Mouse (Mus musculus): ENCODE results near the gene Gm42906. TPM values are rescaled to one million over a fixed set of nuclear protein-coding genes. Genes with fewer than 3 reads are reported as not detected.

Gene Gm42906
- total and polyA plus RNA-seq, 2 experiments from 2014 or later, result not detected

DNA sequence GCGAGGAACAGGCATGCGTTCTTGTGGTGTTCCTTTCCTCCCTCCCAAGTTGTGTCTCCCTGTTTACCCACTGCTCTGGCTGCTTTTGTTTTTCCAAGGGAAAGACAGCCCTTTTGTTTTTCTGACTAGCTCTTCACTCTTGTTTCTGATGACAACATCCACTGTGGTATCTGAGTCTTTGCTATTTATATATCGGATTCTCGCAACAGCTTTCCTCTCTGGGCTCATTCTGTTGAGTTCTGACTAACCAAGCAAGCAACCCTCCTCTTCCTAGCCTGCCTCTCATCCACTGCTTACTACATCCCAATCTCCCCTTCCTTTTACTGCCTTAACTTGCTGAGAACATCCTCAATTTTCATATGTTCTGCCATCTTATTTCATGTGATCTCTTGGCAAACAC lies 353.7 kb downstream of the Gm42906 start:
- 78% methylated on average over 4 of the region's 4 CpGs for WGBS
- no peak overlapping the region for H3K9ac ChIP-seq (replicated peaks; ENCODE audit: low read length)
- H3K4me1 ChIP-seq (ENCODE audit: insufficient read depth, low read length), result no peaks in the 10 kb centered on the region
- ATAC-seq (no peak), DNase-seq (ENCODE audit: low spot score) (no peak)
- H3K4me2 ChIP-seq (ENCODE audit: low read depth, low read length), result no peak overlapping the region
- no peaks in the 10 kb centered on the region for H3K9me3 ChIP-seq (ENCODE audit: low read length)
- no peaks in the 10 kb centered on the region for H3K27me3 ChIP-seq (ENCODE audit: insufficient read depth, low read length)
- H3K36me3 ChIP-seq (ENCODE audit: insufficient read depth, low read length), result no peaks in the 10 kb centered on the region
- H3K4me3 ChIP-seq (ENCODE audit: low read length), result no peak overlapping the region
- no peak overlapping the region for H3K27ac ChIP-seq
- TF ChIP-seq CTCF (IDR thresholded peaks at IDR 0.05; ENCODE audit: low read depth), result no peak

DNA sequence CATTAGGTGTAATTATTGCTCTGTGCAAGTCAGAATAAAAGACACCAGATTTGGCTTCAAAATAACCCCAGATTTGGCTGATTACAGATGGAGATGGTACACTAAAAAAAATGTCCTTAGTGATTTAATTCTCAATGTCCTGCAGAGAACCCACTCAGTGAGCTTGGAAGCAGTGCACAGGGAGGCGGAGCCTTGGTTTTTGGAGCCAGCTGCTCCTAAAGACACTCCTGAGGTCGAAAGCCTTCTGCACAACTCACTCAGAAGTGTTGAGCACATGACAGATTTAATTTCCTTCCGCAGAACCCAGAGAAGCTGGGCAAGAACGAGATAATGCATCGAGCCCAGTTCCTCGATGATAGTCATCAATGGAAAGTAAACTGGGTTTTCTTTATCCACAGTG lies 356.5 kb downstream of the Gm42906 start:
- H3K36me3 ChIP-seq (ENCODE audit: insufficient read depth, low read length), result no peaks in the 10 kb centered on the region
- no peaks in the 10 kb centered on the region for H3K9me3 ChIP-seq (ENCODE audit: low read length)
- no peak overlapping the region for H3K4me2 ChIP-seq (ENCODE audit: low read depth, low read length)
- DNase-seq (ENCODE audit: low spot score) (no peak), ATAC-seq (no peak)
- no peaks in the 10 kb centered on the region for H3K4me1 ChIP-seq (ENCODE audit: insufficient read depth, low read length)
- no peak overlapping the region for H3K27ac ChIP-seq
- no peak overlapping the region for H3K4me3 ChIP-seq (ENCODE audit: low read length)
- H3K27me3 ChIP-seq (ENCODE audit: insufficient read depth, low read length), result no peaks in the 10 kb centered on the region
- H3K9ac ChIP-seq (replicated peaks; ENCODE audit: low read length), result no peak overlapping the region
- WGBS, result 68% methylated on average over 6 of the region's 6 CpGs
- TF ChIP-seq CTCF (IDR thresholded peaks at IDR 0.05; ENCODE audit: low read depth), result no peak

DNA sequence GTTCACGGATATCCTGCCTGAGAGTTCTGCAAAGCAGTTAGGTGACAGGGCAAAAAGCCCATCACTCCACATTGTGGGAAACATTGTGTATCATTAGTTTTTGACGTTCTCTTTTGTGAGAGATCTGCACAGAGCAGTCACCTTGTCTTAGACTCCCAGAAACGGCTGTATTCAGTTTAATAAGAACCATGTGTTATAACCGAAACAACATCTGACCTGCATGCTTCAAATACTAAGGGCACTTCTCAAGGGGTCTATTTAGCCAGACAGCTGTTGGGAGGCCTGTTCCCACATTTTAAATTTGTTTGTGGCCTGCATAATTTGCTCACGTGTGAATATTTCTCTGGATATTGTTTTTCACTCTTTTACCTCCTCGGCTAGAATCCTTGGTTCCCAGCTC lies 357.1 kb downstream of the Gm42906 start:
- no peak for DNase-seq (ENCODE audit: low spot score)
- H3K4me3 ChIP-seq (ENCODE audit: low read length), result no peak overlapping the region
- TF ChIP-seq CTCF (IDR thresholded peaks at IDR 0.05; ENCODE audit: low read depth), result no peak

DNA sequence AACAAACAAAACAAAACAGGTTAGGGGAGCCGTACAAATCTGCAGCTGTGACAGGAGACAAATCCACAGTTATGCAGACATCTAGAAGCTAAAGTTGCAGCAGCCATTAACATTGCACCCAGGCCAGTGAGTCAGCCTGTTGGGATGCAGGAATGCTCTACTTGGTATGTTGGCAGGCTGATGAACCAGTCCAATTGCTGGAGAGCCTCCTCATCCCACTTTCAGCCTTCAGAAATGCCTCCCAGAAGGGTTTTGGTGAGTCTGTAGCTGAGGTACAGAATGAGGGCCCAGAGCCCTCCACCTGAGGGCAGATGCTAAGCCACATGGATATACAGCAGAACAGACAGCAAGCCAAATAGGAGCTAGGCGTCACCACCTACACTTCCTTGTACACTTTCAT lies 358.4 kb downstream of the Gm42906 start:
- no peaks in the 10 kb centered on the region for H3K36me3 ChIP-seq (ENCODE audit: insufficient read depth, low read length)
- no peak overlapping the region for H3K9ac ChIP-seq (replicated peaks; ENCODE audit: low read length)
- no peak overlapping the region for H3K27ac ChIP-seq
- no peak overlapping the region for H3K4me2 ChIP-seq (ENCODE audit: low read depth, low read length)
- H3K27me3 ChIP-seq (ENCODE audit: insufficient read depth, low read length), result no peaks in the 10 kb centered on the region
- no peaks in the 10 kb centered on the region for H3K9me3 ChIP-seq (ENCODE audit: low read length)
- H3K4me1 ChIP-seq (ENCODE audit: insufficient read depth, low read length), result no peaks in the 10 kb centered on the region
- ATAC-seq (no peak), DNase-seq (ENCODE audit: low spot score) (no peak)
- TF ChIP-seq CTCF (IDR thresholded peaks at IDR 0.05; ENCODE audit: low read depth), result no peak
- no peak overlapping the region for H3K4me3 ChIP-seq (ENCODE audit: low read length)
- 85% methylated on average over 2 of the region's 2 CpGs for WGBS

More for the DNA sequence above, 357.1 kb downstream of the Gm42906 start:
- ATAC-seq, result no peak
- no peaks in the 10 kb centered on the region for H3K9me3 ChIP-seq (ENCODE audit: low read length)
- H3K4me1 ChIP-seq (ENCODE audit: insufficient read depth, low read length), result no peaks in the 10 kb centered on the region
- no peaks in the 10 kb centered on the region for H3K27me3 ChIP-seq (ENCODE audit: insufficient read depth, low read length)
- H3K9ac ChIP-seq (replicated peaks; ENCODE audit: low read length), result no peak overlapping the region
- WGBS, result 70% methylated on average over 6 of the region's 6 CpGs
- no peaks in the 10 kb centered on the region for H3K36me3 ChIP-seq (ENCODE audit: insufficient read depth, low read length)
- H3K4me2 ChIP-seq (ENCODE audit: low read depth, low read length), result no peak overlapping the region
- no peak overlapping the region for H3K27ac ChIP-seq

DNA sequence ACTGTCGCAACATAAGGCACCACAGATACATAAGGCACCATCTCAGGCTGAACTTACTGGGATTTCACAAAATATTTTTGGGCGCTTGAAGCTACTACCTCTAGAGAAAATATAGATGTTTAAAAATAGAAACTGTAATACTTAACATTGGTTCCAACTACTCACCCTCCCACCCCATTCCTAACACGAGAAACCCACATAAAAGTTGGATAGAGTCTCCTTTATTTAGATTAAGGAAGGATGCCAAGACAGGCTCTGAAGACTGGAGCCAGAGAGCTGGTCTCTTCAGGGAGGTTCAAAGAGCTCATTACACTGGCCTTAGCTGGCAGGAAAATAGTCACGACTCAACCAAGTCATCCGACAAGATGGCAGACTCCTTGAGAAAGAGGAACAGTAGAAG lies 361.9 kb downstream of the Gm42906 start:
- 0 out of 2 replicates have a peak, but pooled peaks cover 2% of the 10 kb centered on the region for H3K9me3 ChIP-seq (ENCODE audit: low read length)
- DNase-seq (ENCODE audit: low spot score) (no peak), ATAC-seq (no peak)
- no peak overlapping the region for H3K27ac ChIP-seq
- H3K36me3 ChIP-seq (ENCODE audit: insufficient read depth, low read length), result 0 out of 2 replicates have a peak, but pooled peaks cover 6% of the 10 kb centered on the region
- no peak overlapping the region for H3K4me3 ChIP-seq (ENCODE audit: low read length)
- H3K4me2 ChIP-seq (ENCODE audit: low read depth, low read length), result no peak overlapping the region
- no peaks in the 10 kb centered on the region for H3K27me3 ChIP-seq (ENCODE audit: insufficient read depth, low read length)
- H3K4me1 ChIP-seq (ENCODE audit: insufficient read depth, low read length), result no peaks in the 10 kb centered on the region
- no peak for TF ChIP-seq CTCF (IDR thresholded peaks at IDR 0.05; ENCODE audit: low read depth)
- WGBS, result 78% methylated on average over 5 of the region's 5 CpGs
- H3K9ac ChIP-seq (replicated peaks; ENCODE audit: low read length), result no peak overlapping the region

DNA sequence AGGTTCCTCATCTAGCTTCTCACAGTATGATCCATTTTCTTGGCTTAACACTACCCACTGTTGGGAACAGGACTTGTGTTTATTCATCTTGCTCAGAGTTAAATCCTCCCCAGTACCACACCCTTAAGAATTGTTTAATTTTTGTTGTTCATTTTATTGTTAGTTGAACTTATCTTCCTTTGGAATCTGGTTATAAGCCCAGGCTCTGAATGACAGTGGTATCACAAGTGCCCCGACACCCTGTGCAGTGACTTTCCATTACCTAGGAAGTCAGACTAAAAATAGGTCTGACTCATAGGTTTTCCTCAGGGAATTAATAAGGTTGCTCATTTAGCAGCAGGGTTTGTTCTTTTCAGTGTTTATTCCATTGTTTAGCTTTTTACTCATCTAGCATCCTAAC lies 362.7 kb downstream of the Gm42906 start:
- WGBS, result 79% methylated on average over 1 of the region's 1 CpGs
- Histone ChIP-seq H3K9ac (replicated peaks; ENCODE audit: low read length) (no peak overlapping the region), H3K9me3 (ENCODE audit: low read length) (0 out of 2 replicates have a peak, but pooled peaks cover 2% of the 10 kb centered on the region), H3K36me3 (ENCODE audit: insufficient read depth, low read length) (0 out of 2 replicates have a peak, but pooled peaks cover 6% of the 10 kb centered on the region), H3K4me1 (ENCODE audit: insufficient read depth, low read length) (no peaks in the 10 kb centered on the region), H3K27ac (no peak overlapping the region), H3K4me3 (ENCODE audit: low read length) (no peak overlapping the region), H3K27me3 (ENCODE audit: insufficient read depth, low read length) (no peaks in the 10 kb centered on the region), H3K4me2 (ENCODE audit: low read depth, low read length) (no peak overlapping the region)
- DNase-seq (ENCODE audit: low spot score) (no peak), ATAC-seq (no peak)
- no peak for TF ChIP-seq CTCF (IDR thresholded peaks at IDR 0.05; ENCODE audit: low read depth)

DNA sequence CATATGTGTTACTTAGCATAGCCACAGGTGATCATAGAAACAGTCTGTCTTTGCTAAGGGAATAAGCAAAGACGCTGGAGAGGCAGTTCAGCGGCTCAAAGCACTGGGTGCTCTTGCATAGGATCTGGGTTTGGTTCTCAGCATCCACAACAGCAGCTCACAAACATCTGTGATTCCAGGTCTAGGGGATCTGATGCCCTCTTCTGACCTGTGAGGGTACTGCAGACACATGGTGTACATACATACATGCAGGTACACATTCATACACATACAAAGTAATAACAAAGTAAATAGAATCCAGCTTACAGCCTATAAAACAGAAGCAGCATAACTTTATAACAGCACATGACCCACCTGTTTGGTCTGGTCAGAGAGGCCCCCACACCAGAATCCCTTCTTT lies 366.0 kb downstream of the Gm42906 start:
- no peak overlapping the region for H3K4me2 ChIP-seq (ENCODE audit: low read depth, low read length)
- no peak overlapping the region for H3K9ac ChIP-seq (replicated peaks; ENCODE audit: low read length)
- DNase-seq (ENCODE audit: low spot score), result no peak
- ATAC-seq, result no peak
- 95% methylated on average over 2 of the region's 2 CpGs for WGBS
- H3K4me3 ChIP-seq (ENCODE audit: low read length), result no peak overlapping the region
- H3K36me3 ChIP-seq (ENCODE audit: insufficient read depth, low read length), result 0 out of 2 replicates have a peak, but pooled peaks cover 6% of the 10 kb centered on the region
- no peaks in the 10 kb centered on the region for H3K27me3 ChIP-seq (ENCODE audit: insufficient read depth, low read length)
- H3K4me1 ChIP-seq (ENCODE audit: insufficient read depth, low read length), result no peaks in the 10 kb centered on the region
- no peak for TF ChIP-seq CTCF (IDR thresholded peaks at IDR 0.05; ENCODE audit: low read depth)
- H3K9me3 ChIP-seq (ENCODE audit: low read length), result 0 out of 2 replicates have a peak, but pooled peaks cover 2% of the 10 kb centered on the region
- no peak overlapping the region for H3K27ac ChIP-seq
